In genomic region chr12:112661851-112662250, GRCm38 (mm10) we compare ENCODE assay signal across 12 mouse cellular contexts. TPM values are rescaled to one million over a fixed set of nuclear protein-coding genes. Genes with fewer than 3 reads are reported as not detected.
DNase-seq lines count a peak whose midpoint lies in the region; ATAC-seq lines count a peak whose summit lies in the region.
"Had no signal": no experiment of that assay in that cellular context is flagged by ENCODE, and none has a peak within 500 bp of the region (broad histone marks: within the 10 kb centered on the region; RNA-seq: fewer than 3 reads in every experiment).

No protein-coding gene starts in this region.

- peaks cover 61% of the 10 kb centered on the region for H3K4me1 ChIP-seq in kidney, embryonic 16.5 days (ENCODE audit: insufficient read depth, low read length)
- peaks cover 67% of the 10 kb centered on the region for H3K4me1 ChIP-seq in embryonic facial prominence, embryonic 15.5 days
- H3K4me1 ChIP-seq in hindbrain, embryonic 12.5 days = peaks cover 71% of the 10 kb centered on the region
- peaks cover 84% of the 10 kb centered on the region for H3K4me1 ChIP-seq in neural tube, embryonic 13.5 days (replicated peaks)

- H3K9ac ChIP-seq in kidney, embryonic 16.5 days (replicated peaks; ENCODE audit: low read length) = 0 out of 2 replicates have a peak overlapping the region, but pooled peaks have one; percentile 35
- no peak overlapping the region; the same call in 1 of the 2 replicates for H3K9ac ChIP-seq in embryonic facial prominence, embryonic 15.5 days
- peak overlapping the region; percentile 44 for H3K9ac ChIP-seq in hindbrain, embryonic 12.5 days
- peak overlapping the region; percentile 13; the same call in 1 of the 2 replicates for H3K9ac ChIP-seq in neural tube, embryonic 13.5 days

- 61% methylated on average over 9 of the region's 9 CpGs for WGBS in kidney, embryonic 16.5 days
- WGBS in embryonic facial prominence, embryonic 15.5 days = 82% methylated on average over 9 of the region's 9 CpGs
- WGBS in hindbrain, embryonic 12.5 days = 85% methylated on average over 9 of the region's 9 CpGs
- WGBS in neural tube, embryonic 13.5 days = 80% methylated on average over 9 of the region's 9 CpGs

- no peak overlapping the region for H3K4me2 ChIP-seq in kidney, embryonic 16.5 days (replicated peaks; ENCODE audit: low read depth, low read length)
- no peak overlapping the region for H3K4me2 ChIP-seq in embryonic facial prominence, embryonic 15.5 days (replicated peaks)
- H3K4me2 ChIP-seq in hindbrain, embryonic 12.5 days (replicated peaks) = no peak overlapping the region
- H3K4me2 ChIP-seq in neural tube, embryonic 13.5 days = no peak overlapping the region
- H3K4me2 ChIP-seq: liver, embryonic 11.5 days had no signal

- no peak overlapping the region for H3K4me3 ChIP-seq in kidney, embryonic 16.5 days (ENCODE audit: low read length)
- no peak overlapping the region for H3K4me3 ChIP-seq in embryonic facial prominence, embryonic 15.5 days (replicated peaks)
- H3K4me3 ChIP-seq in hindbrain, embryonic 12.5 days = no peak overlapping the region
- no peak overlapping the region for H3K4me3 ChIP-seq in neural tube, embryonic 13.5 days
- H3K4me3 ChIP-seq: myocyte had no signal

- no peak for DNase-seq in kidney, postnatal 14 days
- no peak for DNase-seq in urinary bladder, postnatal 10 days (ENCODE audit: low spot score)
- DNase-seq: adrenal gland, postnatal 10 days; cerebellum, adult 18-20 months; right cerebral cortex, postnatal 4 days had no signal

- no peaks in the 10 kb centered on the region for H3K9me3 ChIP-seq in kidney, embryonic 16.5 days (ENCODE audit: low read length)
- H3K9me3 ChIP-seq in embryonic facial prominence, embryonic 15.5 days (replicated peaks) = no peaks in the 10 kb centered on the region
- H3K9me3 ChIP-seq in hindbrain, embryonic 12.5 days (replicated peaks) = no peaks in the 10 kb centered on the region
- no peaks in the 10 kb centered on the region for H3K9me3 ChIP-seq in neural tube, embryonic 13.5 days

- ATAC-seq in kidney, embryonic 16.5 days (ENCODE audit: low FRiP score, low TSS enrichment) = no peak
- ATAC-seq in embryonic facial prominence, embryonic 15.5 days (ENCODE audit: insufficient number of reproducible peaks, low FRiP score, low TSS enrichment, low read depth) = no peak
- no peak for ATAC-seq in hindbrain, embryonic 12.5 days (ENCODE audit: low FRiP score)
- no peak for ATAC-seq in neural tube, embryonic 13.5 days (ENCODE audit: low read depth)
- ATAC-seq in monocyte, adult 5-6 weeks (replicated peaks; ENCODE audit: insufficient number of reproducible peaks, low FRiP score, low TSS enrichment, poor library complexity, severe bottlenecking) = no peak

- no peaks in the 10 kb centered on the region for H3K27me3 ChIP-seq in kidney, embryonic 16.5 days (ENCODE audit: insufficient read depth, low read length)
- no peaks in the 10 kb centered on the region for H3K27me3 ChIP-seq in embryonic facial prominence, embryonic 15.5 days
- H3K27me3 ChIP-seq in hindbrain, embryonic 12.5 days = no peaks in the 10 kb centered on the region
- H3K27me3 ChIP-seq in neural tube, embryonic 13.5 days = no peaks in the 10 kb centered on the region

- peak overlapping the region; percentile 83 for H3K27ac ChIP-seq in kidney, embryonic 16.5 days (ENCODE audit: low read length)
- H3K27ac ChIP-seq in embryonic facial prominence, embryonic 15.5 days (replicated peaks) = peak overlapping the region; percentile 88
- peak overlapping the region; percentile 93 for H3K27ac ChIP-seq in hindbrain, embryonic 12.5 days
- H3K27ac ChIP-seq in neural tube, embryonic 13.5 days (replicated peaks) = peak overlapping the region; percentile 96

- H3K36me3 ChIP-seq in kidney, embryonic 16.5 days (ENCODE audit: insufficient read depth, low read length) = peaks cover 50% of the 10 kb centered on the region
- peaks cover 73% of the 10 kb centered on the region for H3K36me3 ChIP-seq in embryonic facial prominence, embryonic 15.5 days
- H3K36me3 ChIP-seq in hindbrain, embryonic 12.5 days = peaks cover 60% of the 10 kb centered on the region
- peaks cover 67% of the 10 kb centered on the region for H3K36me3 ChIP-seq in neural tube, embryonic 13.5 days

RNA-seq across cellular contexts. Expression of gene Akt1, which starts 12.8 kb away (rescaled TPM):
- polyA plus RNA-seq in kidney, embryonic 16.5 days (2015; fragmentation: Nextera tagmentation; extraction: Ambion mirVana) = 49.5 TPM in 2 replicates
- 84.9 and 112 TPM in 2 replicates for polyA plus RNA-seq in embryonic facial prominence, embryonic 15.5 days (2015; fragmentation: Nextera tagmentation; extraction: Ambion mirVana)
- 154 and 156 TPM in 2 replicates for polyA plus RNA-seq in hindbrain, embryonic 12.5 days (2016; fragmentation: Nextera tagmentation; extraction: Ambion mirVana)
- polyA plus RNA-seq in neural tube, embryonic 13.5 days (2015; fragmentation: Nextera tagmentation; extraction: Ambion mirVana) = 73.4 and 101 TPM in 2 replicates
- 151 to 190 TPM (median 176 TPM) in 3 replicates for total RNA-seq in monocyte, adult 5-6 weeks (2017)

RNA-seq across cellular contexts. Expression of gene Zbtb42, which starts 16.8 kb away (rescaled TPM):
- polyA plus RNA-seq in kidney, embryonic 16.5 days (2015; fragmentation: Nextera tagmentation; extraction: Ambion mirVana) = 6.4 and 7.0 TPM in 2 replicates
- polyA plus RNA-seq in embryonic facial prominence, embryonic 15.5 days (2015; fragmentation: Nextera tagmentation; extraction: Ambion mirVana) = 4.8 and 5.6 TPM in 2 replicates
- 5.8 and 7.5 TPM in 2 replicates for polyA plus RNA-seq in hindbrain, embryonic 12.5 days (2016; fragmentation: Nextera tagmentation; extraction: Ambion mirVana)
- 2.1 TPM in 2 replicates for polyA plus RNA-seq in neural tube, embryonic 13.5 days (2015; fragmentation: Nextera tagmentation; extraction: Ambion mirVana)
- 4.3 to 8.3 TPM (median 5.6 TPM) in 3 replicates for total RNA-seq in monocyte, adult 5-6 weeks (2017)

RNA-seq across cellular contexts. Expression of gene Siva1, which starts 17.4 kb away (rescaled TPM):
- 273 and 296 TPM in 2 replicates for polyA plus RNA-seq in kidney, embryonic 16.5 days (2015; fragmentation: Nextera tagmentation; extraction: Ambion mirVana)
- polyA plus RNA-seq in embryonic facial prominence, embryonic 15.5 days (2015; fragmentation: Nextera tagmentation; extraction: Ambion mirVana) = 196 and 219 TPM in 2 replicates
- 100 and 124 TPM in 2 replicates for polyA plus RNA-seq in hindbrain, embryonic 12.5 days (2016; fragmentation: Nextera tagmentation; extraction: Ambion mirVana)
- 66.3 and 75.0 TPM in 2 replicates for polyA plus RNA-seq in neural tube, embryonic 13.5 days (2015; fragmentation: Nextera tagmentation; extraction: Ambion mirVana)
- 73.4 to 154 TPM (median 84.8 TPM) in 3 replicates for total RNA-seq in monocyte, adult 5-6 weeks (2017)

RNA-seq across cellular contexts. Expression of gene Adssl1, which starts 42.0 kb away (rescaled TPM):
- polyA plus RNA-seq in kidney, embryonic 16.5 days (2015; fragmentation: Nextera tagmentation; extraction: Ambion mirVana) = 10.7 and 12.7 TPM in 2 replicates
- 12.4 and 17.5 TPM in 2 replicates for polyA plus RNA-seq in embryonic facial prominence, embryonic 15.5 days (2015; fragmentation: Nextera tagmentation; extraction: Ambion mirVana)
- polyA plus RNA-seq in hindbrain, embryonic 12.5 days (2016; fragmentation: Nextera tagmentation; extraction: Ambion mirVana) = 3.3 and 5.0 TPM in 2 replicates
- 3.2 and 3.6 TPM in 2 replicates for polyA plus RNA-seq in neural tube, embryonic 13.5 days (2015; fragmentation: Nextera tagmentation; extraction: Ambion mirVana)
- 81.5 to 125 TPM (median 102 TPM) in 3 replicates for total RNA-seq in monocyte, adult 5-6 weeks (2017)

RNA-seq across cellular contexts. Expression of gene Cep170b, which starts 58.4 kb away (rescaled TPM):
- 15.7 and 17.5 TPM in 2 replicates for polyA plus RNA-seq in kidney, embryonic 16.5 days (2015; fragmentation: Nextera tagmentation; extraction: Ambion mirVana)
- polyA plus RNA-seq in embryonic facial prominence, embryonic 15.5 days (2015; fragmentation: Nextera tagmentation; extraction: Ambion mirVana) = 25.0 and 28.4 TPM in 2 replicates
- 28.3 and 28.5 TPM in 2 replicates for polyA plus RNA-seq in hindbrain, embryonic 12.5 days (2016; fragmentation: Nextera tagmentation; extraction: Ambion mirVana)
- 23.7 and 26.9 TPM in 2 replicates for polyA plus RNA-seq in neural tube, embryonic 13.5 days (2015; fragmentation: Nextera tagmentation; extraction: Ambion mirVana)
- 0.29 to 0.43 TPM in 2 of 3 replicates, not detected in the other for total RNA-seq in monocyte, adult 5-6 weeks (2017)
